Mouse (Mus musculus) liver, embryonic 14.5 days (tissue): ENCODE measurements around the gene St5. TPM values are rescaled to one million over a fixed set of nuclear protein-coding genes. Genes with fewer than 3 reads are reported as not detected.

Experiments
- ATAC-seq: fragments of 200-750 bp; cut with Nextera tagmentation; 2 replicates; pipeline ENCODE4 v1.8.0; 2017; ENCODE audit warnings: moderate number of reproducible peaks, mild to moderate bottlenecking, moderate library complexity; ENCODE audit not compliant: insufficient read depth
- DNase-seq, 3 experiments: peaks; one replicate each; pipeline ENCODE4 v3.0.0-alpha.2; 2012 to 2013; ENCODE audit warnings: low read depth in 3 of 3, low spot score in 3 of 3
- H3K27ac ChIP-seq: fragments of 300-500 bp; sonication (generic); 2 replicates; pipeline ENCODE4 v1.5.1; 2014; ENCODE audit warnings: moderate library complexity, mild to moderate bottlenecking, control low read depth, inconsistent platforms
- H3K27me3 ChIP-seq: fragments of 300-500 bp; sonication (generic); 2 replicates; pipeline ENCODE4 v1.6.1; 2014; ENCODE audit warnings: mild to moderate bottlenecking, low read length, moderate library complexity; ENCODE audit not compliant: control insufficient read depth, insufficient read depth
- H3K36me3 ChIP-seq: fragments of 300-500 bp; sonication (generic); replicated peaks from 2 replicates; pipeline ENCODE4 v1.6.1; 2014; ENCODE audit warnings: low read depth; ENCODE audit not compliant: control insufficient read depth, insufficient read depth
- H3K4me1 ChIP-seq, 2 experiments: fragments of 200-500 bp in 1 of 2; fragments of 300-500 bp in 1 of 2; sonication (generic) in 1 of 2; replicated peaks; 2 replicates each; pipeline ENCODE4 v1.6.1; 2012 to 2014; ENCODE audit warnings: antibody characterized with exemption in 1 of 2, inconsistent platforms in 1 of 2, low read length in 1 of 2; ENCODE audit not compliant: control insufficient read depth in 2 of 2, insufficient read depth in 2 of 2
- H3K4me2 ChIP-seq: fragments of 300-500 bp; sonication (generic); 2 replicates; pipeline ENCODE4 v1.6.1; 2014; ENCODE audit warnings: low read depth, mild to moderate bottlenecking, control low read depth, moderate library complexity
- H3K4me3 ChIP-seq, 2 experiments: fragments of 200-500 bp in 1 of 2; fragments of 300-500 bp in 1 of 2; sonication (generic) in 1 of 2; 2 replicates each; pipeline ENCODE4 v1.5.1; 2012 to 2014; ENCODE audit warnings: low read depth in 2 of 2, low read length in 2 of 2, mild to moderate bottlenecking in 2 of 2, control low read depth in 1 of 2, inconsistent platforms in 1 of 2, moderate library complexity in 1 of 2; ENCODE audit not compliant: insufficient read depth in 1 of 2
- H3K9ac ChIP-seq: fragments of 300-500 bp; sonication (generic); replicated peaks from 2 replicates; pipeline ENCODE4 v1.6.1; 2014; ENCODE audit warnings: mild to moderate bottlenecking, control low read depth, moderate library complexity
- H3K9me3 ChIP-seq: fragments of 300-500 bp; sonication (generic); 2 replicates; pipeline ENCODE4 v1.6.1; 2016; ENCODE audit warnings: low read length, mixed read lengths; ENCODE audit not compliant: control insufficient read depth
- CTCF ChIP-seq: IDR thresholded peaks from 2 replicates; pipeline ENCODE4 v1.5.1; 2016; ENCODE audit warnings: antibody characterized with exemption, low read depth, control low read depth
- EP300 ChIP-seq: IDR thresholded peaks from 2 replicates; pipeline ENCODE4 v1.6.1; 2016; ENCODE audit warnings: antibody characterized with exemption, low read depth
- WGBS: fragments of 180-500 bp; shearing (Covaris S2); extraction: QIAGEN DNeasy Blood & Tissue Kit; methylation state at CpG from one replicate; pipeline ENCODE4 v1.1.7; 2014; ENCODE audit not compliant: insufficient replicate concordance; 5-methylcytosine and 5-hydroxymethylcytosine counted together
- polyA plus RNA-seq, 2 experiments: library from polyadenylated mRNA; depleted of rRNA in 1 of 2; stranded (reverse) in 1 of 2; unstranded in 1 of 2; fragments of >200 nt; fragmentation: Nextera tagmentation in 1 of 2; extraction: Ambion mirVana in 1 of 2; gene quantifications; 2 replicates each; pipeline versions ENCODE4 v1.2.1 to v1.2.3; 2012 to 2014

The St5 gene
- polyA plus RNA-seq, 2 experiments, result 13.8 to 14.0 TPM

GRCm38 (mm10) chr7:109636086-109636792 is 67.2 kb downstream of the St5 start:
- Histone ChIP-seq H3K4me1 (peaks cover 44 to 47% of the 10 kb centered on the region in 2 experiments), H3K9ac (peak overlapping the region; percentile 74), H3K9me3 (no peaks in the 10 kb centered on the region), H3K27me3 (no peaks in the 10 kb centered on the region), H3K4me3 (peak overlapping the region; percentile 36 to 45), H3K27ac (peak overlapping the region; percentile 92), H3K4me2 (peak overlapping the region; percentile 75), H3K36me3 (no peaks in the 10 kb centered on the region)
- 50% methylated on average over 8 of the region's 8 CpGs for WGBS
- ATAC-seq (peak; percentile 95), DNase-seq (peak; percentile 89 to 94 (median 90))
- peak; percentile 98 for TF ChIP-seq EP300
- TF ChIP-seq CTCF, result no peak

DNA sequence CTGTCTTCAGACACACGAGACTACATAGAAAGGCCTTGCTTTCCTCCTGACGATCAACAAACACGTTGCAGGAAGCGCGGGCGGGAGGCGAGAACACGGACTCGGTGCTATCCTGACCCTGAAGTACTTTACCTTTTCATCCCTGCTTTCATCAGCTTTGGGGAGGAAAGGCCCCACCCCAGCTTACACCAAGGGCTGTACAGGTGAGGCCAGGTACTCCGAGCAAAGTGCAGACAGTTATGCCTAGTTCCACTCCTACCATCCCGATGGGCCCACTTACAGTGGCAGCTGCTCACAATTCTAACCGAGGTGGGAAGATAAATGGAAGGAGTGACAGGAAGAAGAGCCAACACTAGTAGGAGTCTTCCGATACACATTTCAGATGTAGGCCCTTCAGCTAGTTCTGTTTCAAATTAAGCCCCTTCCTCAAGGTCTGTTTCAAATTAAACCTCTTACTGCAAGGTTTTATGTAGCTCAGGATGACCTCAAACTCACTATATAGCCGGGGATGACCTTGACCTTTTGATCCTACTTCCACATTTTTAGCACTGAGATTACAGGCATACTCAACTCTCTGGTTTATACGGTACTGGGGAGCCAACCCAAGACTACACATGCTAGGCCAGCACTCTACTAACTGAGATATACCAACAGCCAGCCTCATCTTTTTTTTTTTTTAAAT is 69.9 kb downstream of the St5 start:
- TF ChIP-seq CTCF, result no peak
- TF ChIP-seq EP300, result no peak
- WGBS, result 84% methylated on average over 15 of the region's 15 CpGs
- Histone ChIP-seq H3K4me1 (peaks cover 53 to 59% of the 10 kb centered on the region in 2 experiments), H3K36me3 (no peaks in the 10 kb centered on the region), H3K4me3 (no peak overlapping the region), H3K9ac (no peak overlapping the region), H3K27ac (no peak overlapping the region), H3K4me2 (no peak overlapping the region), H3K27me3 (no peaks in the 10 kb centered on the region), H3K9me3 (no peaks in the 10 kb centered on the region)
- ATAC-seq, result no peak
- no peak for DNase-seq

DNA sequence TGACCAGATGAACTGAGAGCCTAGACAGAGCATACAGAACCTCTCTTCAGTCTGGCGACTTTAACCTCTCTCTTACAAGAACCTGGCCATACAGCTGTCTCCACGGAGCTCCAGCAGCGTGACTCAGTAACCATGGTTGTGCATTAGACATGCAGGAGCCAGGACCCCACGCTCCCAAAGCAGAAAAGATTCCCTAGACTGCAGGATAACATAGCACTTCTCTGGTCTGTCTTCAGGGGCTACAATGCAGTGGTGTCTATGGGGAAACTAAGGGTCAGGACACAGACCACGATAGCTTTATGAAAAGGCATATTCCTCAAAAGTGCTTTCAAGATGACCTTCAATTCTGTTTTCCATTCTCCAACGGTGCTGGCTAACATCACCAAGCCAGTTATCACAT is 72.1 kb downstream of the St5 start:
- H3K27ac ChIP-seq, result no peak overlapping the region
- 65% methylated on average over 6 of the region's 6 CpGs for WGBS
- peaks cover 33 to 46% of the 10 kb centered on the region in 2 experiments for H3K4me1 ChIP-seq
- H3K36me3 ChIP-seq, result no peaks in the 10 kb centered on the region
- no peak overlapping the region for H3K9ac ChIP-seq
- H3K9me3 ChIP-seq, result no peaks in the 10 kb centered on the region
- H3K4me2 ChIP-seq, result no peak overlapping the region
- no peak for TF ChIP-seq CTCF
- no peak for TF ChIP-seq EP300
- DNase-seq, result no peak
- ATAC-seq, result no peak
- H3K27me3 ChIP-seq, result no peaks in the 10 kb centered on the region
- no peak overlapping the region for H3K4me3 ChIP-seq

- Histone ChIP-seq H3K27me3 (no peaks in the 10 kb centered on the region), H3K9me3 (no peaks in the 10 kb centered on the region), H3K4me3 (no peak overlapping the region), H3K27ac (no peak overlapping the region), H3K4me2 (no peak overlapping the region), H3K4me1 (peaks cover 22 to 34% of the 10 kb centered on the region in 2 experiments), H3K36me3 (no peaks in the 10 kb centered on the region), H3K9ac (no peak overlapping the region)
- no peak for TF ChIP-seq CTCF
- TF ChIP-seq EP300, result no peak
- no peak for ATAC-seq
- WGBS, result 66% methylated on average over 7 of the region's 7 CpGs
- no peak for DNase-seq
These were observed 73.3 kb downstream of the St5 start for GRCm38 (mm10) chr7:109629871-109630778.
